Mouse (Mus musculus): Measurements from ENCODE around the gene Rxra.

- TF ChIP-seq CTCF (IDR thresholded peaks at IDR 0.05; ENCODE audit: control insufficient read depth, insufficient read depth, low read length) (no peak), POLR2A (IDR thresholded peaks at IDR 0.05; ENCODE audit: borderline replicate concordance, control insufficient read depth, low read depth, low read length) (no peak)
These were observed 26.0 kb downstream of the Rxra start for GRCm38 (mm10) chr2:27702283-27702682.

All from bone marrow, adult 2 months (tissue).